Mouse (Mus musculus) heart, postnatal 0 days (tissue): ENCODE results near the gene Ksr1.

ENCODE experiments used
- CTCF ChIP-seq: IDR thresholded peaks from 2 replicates; pipeline ENCODE4 v1.5.1; 2016; ENCODE audit warnings: antibody characterized with exemption, control low read depth, low read depth
- EP300 ChIP-seq: IDR thresholded peaks from 2 replicates; pipeline ENCODE4 v1.6.1; 2016; ENCODE audit warnings: antibody characterized with exemption, low read depth

DNA sequence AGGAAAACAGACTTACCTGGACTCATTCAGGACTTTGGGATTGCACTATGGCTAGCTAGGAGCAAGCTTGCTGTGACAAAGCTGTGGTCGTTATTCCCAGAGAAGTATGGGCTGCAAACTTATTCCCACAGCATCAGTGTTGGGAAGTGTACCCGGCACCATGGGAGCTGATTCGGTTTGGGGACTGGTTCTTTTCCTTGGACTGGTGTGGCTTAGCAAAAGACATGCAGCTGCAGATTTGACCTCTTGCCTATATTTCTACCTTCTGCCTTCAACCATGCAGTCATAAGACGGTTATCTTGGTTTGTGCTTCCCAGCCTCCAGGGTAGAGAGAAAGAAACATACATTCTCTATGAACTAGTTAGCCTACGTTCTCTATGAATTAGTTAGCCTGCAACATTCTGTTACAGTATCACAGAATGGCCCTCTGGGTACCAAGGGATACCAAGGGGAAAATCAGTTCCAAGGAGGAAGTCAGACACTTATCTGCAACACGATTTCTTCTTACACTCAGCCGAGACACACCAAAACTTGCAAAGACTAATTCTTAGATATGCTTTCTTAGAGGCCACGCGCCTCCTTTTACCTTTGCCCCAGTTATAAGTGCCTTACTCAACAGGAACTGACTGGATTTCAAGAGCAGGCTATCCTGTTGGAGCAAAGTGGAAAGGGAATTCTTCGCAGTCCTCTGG, 159.8 kb downstream of the Ksr1 start:
- TF ChIP-seq CTCF (no peak), EP300 (no peak)
